Mouse (Mus musculus) cerebellum, adult 9-10 months (tissue): ENCODE results near the gene Inpp5a.

Experiments used
- DNase-seq: peaks from one replicate; pipeline ENCODE4 v3.0.0; 2022

Gene Inpp5a

GRCm38 (mm10) chr7:139584221-139585175 is 195.6 kb downstream of the Inpp5a start:
- no peak for DNase-seq

DNA sequence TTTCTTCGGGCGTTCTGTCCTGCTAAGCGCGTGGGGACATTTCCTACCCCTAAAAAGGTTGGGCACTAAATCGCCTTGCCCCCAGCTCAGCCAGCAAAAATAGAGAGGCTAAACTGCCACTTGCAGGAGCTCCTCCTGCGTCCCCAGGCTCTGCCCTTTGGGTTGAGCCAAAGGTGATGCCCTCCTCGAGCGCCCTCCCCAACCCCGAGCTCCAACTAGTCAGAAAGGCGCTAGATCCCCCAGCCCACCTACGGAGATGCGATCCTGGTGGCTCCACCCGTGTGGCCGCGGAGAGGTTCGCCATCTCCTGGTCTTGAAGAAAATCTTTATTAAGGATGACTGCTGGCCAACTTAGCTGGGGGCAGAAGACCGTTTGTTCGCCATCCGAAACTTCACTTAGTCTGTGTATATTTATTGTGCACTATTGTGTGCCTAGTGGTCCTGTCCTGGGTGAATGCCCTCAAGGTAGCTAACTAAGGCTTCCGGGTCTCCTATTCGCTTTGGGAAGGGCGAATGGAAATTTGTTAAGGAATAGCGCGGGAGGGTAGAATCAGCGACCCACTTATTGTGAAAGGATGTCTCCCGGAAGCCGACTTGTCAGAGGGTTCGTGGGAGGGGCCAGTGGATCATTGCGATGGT is 196.4 kb downstream of the Inpp5a start:
- no peak for DNase-seq

- DNase-seq, result no peak
Observed at GRCm38 (mm10) chr7:139587919-139588318, 199.0 kb downstream of the Inpp5a start.

- peak; percentile 39 for DNase-seq
Observed at GRCm38 (mm10) chr7:139590302-139590701, 201.4 kb downstream of the Inpp5a start.

GRCm38 (mm10) chr7:139591311-139591710 is 202.4 kb downstream of the Inpp5a start:
- DNase-seq, result no peak

- DNase-seq, result no peak
Observed at GRCm38 (mm10) chr7:139595311-139595710, 206.4 kb downstream of the Inpp5a start.

GRCm38 (mm10) chr7:139595862-139596261 is 207.0 kb downstream of the Inpp5a start:
- DNase-seq, result no peak

DNA sequence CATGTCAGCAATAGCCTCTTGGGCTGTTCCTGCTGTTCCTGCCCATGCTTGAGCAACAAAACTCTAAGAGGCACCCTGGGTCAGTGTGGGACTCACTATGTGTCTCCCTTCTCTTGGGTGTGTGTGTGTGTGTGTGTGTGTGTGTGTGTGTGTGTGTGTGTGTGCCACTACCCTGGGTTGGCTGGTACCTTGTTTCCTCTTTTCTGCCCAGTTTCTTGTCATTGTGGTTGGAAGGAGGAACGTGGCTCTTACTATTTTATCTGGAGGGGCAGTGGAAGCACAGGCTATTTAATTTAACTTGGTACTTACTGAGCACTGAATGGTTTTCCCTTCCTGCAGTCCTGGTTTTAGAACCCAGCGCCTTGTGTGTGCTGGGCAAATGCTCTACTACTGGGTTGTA is 221.4 kb downstream of the Inpp5a start:
- no peak for DNase-seq

- DNase-seq, result peak; percentile 81
Observed at GRCm38 (mm10) chr7:139615767-139616766, 227.2 kb downstream of the Inpp5a start.

GRCm38 (mm10) chr7:139622568-139622967 is 233.7 kb downstream of the Inpp5a start:
- no peak for DNase-seq

- no peak for DNase-seq
Observed at GRCm38 (mm10) chr7:139625156-139625555, 236.2 kb downstream of the Inpp5a start.
